Mouse (Mus musculus) adrenal gland, postnatal 0 days (tissue): ENCODE results near the gene 1110032A03Rik. TPM values are rescaled to one million over a fixed set of nuclear protein-coding genes. Genes with fewer than 3 reads are reported as not detected.

ENCODE experiments used
- polyA plus RNA-seq: library from polyadenylated mRNA; unstranded; fragments of >200 nt; fragmentation: Nextera tagmentation; extraction: Ambion mirVana; gene quantifications from 2 replicates; pipeline ENCODE4 v1.2.1, GENCODE M21; 2015

Gene 1110032A03Rik
- 91.2 and 102 TPM in 2 replicates for polyA plus RNA-seq

GRCm38 (mm10) chr9:50774991-50775612, at the start of gene 1110032A03Rik, which contains the start of gene Alg9:
1110032A03Rik (minus strand) TSS chr9:50775520.
Alg9 (plus strand) TSS chr9:50775019.

GRCm38 (mm10) chr9:50768107-50769002, 7.0 kb downstream of the 1110032A03Rik start, which contains the start of gene Fdxacb1:
Fdxacb1 (plus strand) TSS chr9:50768236.

DNA sequence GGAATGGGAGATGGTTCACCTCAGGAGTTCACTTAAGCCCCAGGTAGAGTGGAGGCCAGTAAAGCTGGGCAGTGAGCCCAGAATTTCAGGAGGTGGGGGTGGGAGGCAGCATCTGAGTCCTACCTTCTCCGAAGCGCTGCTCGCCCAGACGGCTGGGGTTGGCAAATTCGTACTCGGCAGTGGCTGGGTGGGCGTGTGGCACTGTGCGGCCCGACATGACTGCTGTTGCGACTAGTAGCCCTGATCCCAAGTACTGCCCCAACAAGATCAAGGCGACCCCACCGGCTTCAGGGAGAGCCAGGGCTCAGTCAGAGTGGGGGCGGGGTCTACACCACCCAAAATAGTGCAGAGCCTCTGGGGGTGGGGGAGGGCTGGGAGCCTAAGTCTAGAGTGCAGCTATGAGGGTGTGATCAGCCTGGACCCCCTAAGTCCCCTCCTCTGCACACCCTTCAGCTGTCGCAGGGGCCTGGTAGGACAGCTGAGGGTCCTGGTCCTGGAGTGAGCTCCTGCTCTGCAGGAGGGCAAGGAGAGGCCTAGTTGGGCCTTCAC, 23.2 kb downstream of the 1110032A03Rik start, which contains the start of gene Hspb2:
Gene Hspb2 (minus strand): TSS at position 301 of the 549 bp plus-strand sequence.

GRCm38 (mm10) chr9:50751323-50751722, 24.0 kb downstream of the 1110032A03Rik start, which contains the start of gene Cryab:
Cryab (plus strand) TSS chr9:50751325.

DNA sequence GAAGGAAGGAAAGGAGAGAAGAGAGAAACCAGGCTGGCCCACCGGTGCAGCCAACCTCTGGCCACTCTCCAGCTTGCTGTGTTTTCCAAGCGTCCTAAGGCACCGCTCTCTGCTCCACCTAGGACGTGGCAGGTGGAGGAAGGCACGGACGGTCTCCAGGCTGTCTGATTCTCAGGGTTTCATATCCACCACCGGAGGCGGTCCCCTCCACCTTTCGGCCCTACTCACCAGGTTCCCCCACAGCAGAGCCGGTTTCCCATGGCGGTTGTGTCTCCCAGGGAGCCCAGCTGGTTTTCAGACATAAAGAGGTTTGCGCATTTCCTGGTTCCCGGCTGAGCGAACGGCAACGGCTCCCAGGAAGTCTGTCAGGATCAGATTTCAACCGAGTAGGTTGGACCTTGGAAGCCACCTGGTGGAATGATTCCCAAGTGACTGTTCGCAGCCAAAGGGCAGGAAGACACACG, 29.1 kb downstream of the 1110032A03Rik start, which contains the start of gene 2310030G06Rik:
Gene 2310030G06Rik (minus strand): TSS at position 323 of the 464 bp plus-strand sequence.

DNA sequence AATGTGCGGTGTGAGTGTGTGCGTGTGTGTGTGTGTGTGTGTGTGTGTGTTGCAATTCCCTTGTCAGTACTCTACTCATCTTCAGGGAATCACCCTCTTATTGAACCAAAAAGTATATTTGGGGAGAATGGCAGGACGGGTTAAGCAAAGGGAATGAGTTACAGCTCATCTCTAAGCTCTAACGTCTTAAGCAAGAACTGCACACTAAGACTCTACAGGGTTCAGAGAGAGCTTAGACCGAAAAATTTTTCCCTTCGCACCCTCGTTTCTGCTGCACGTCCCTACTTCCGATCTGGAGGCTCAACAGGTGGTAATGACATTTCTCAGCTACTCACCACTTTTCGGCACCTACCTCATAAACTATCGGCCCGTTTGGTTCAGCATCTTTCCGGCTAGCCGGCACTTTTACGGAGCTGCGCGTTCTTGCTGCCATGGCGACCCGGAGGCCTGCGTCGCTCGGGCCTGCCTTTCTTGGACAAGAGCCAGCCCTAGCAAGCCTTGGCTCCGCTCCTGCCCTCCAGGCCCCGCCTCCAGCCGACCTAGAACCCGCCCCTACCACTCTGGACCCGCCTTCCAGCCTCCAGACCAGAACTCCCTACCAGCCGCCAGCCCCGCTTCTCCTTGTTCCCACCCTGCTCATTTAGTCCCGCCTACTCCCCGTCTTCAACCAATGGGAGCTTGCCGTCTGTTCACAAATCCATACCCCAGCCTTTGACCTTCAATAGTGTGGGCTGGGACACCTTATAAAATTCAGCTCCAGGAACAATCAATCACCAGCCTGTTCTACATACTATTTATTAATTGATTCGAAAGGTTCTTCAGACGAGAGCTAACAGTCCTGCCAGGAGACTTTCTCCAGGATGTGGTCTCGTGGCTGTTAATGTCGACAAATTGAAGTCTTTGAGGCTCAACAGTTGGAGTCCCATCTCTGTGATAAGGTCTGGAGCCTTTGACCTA, 36.1 kb downstream of the 1110032A03Rik start, which contains the start of gene Dixdc1:
Gene Dixdc1 (minus strand): TSS at position 604 of the 957 bp plus-strand sequence.

Other genes with a start within 250 kb of the 1110032A03Rik start
- 157 and 177 TPM in 2 replicates for gene Pts, start 246.8 kb downstream of the 1110032A03Rik start, polyA plus RNA-seq
- 17.3 and 23.0 TPM in 2 replicates for gene Il18, start 220.7 kb downstream of the 1110032A03Rik start, polyA plus RNA-seq
- 0.28 and 0.36 TPM in 2 replicates for gene Bco2, start 220.3 kb downstream of the 1110032A03Rik start, polyA plus RNA-seq
- gene Tex12, start 214.2 kb downstream of the 1110032A03Rik start, polyA plus RNA-seq, result not detected in 2 replicates
- gene Sdhd, start 171.7 kb downstream of the 1110032A03Rik start, polyA plus RNA-seq, result 387 and 421 TPM in 2 replicates
- gene Timm8b, start 171.6 kb downstream of the 1110032A03Rik start, polyA plus RNA-seq, result 516 and 1,009 TPM in 2 replicates
- 4.1 and 4.4 TPM in 2 replicates for gene Pih1d2, start 158.2 kb downstream of the 1110032A03Rik start, polyA plus RNA-seq
- 20.6 and 22.3 TPM in 2 replicates for gene Nkapd1, start 158.1 kb downstream of the 1110032A03Rik start, polyA plus RNA-seq
- gene Dlat, start 115.7 kb downstream of the 1110032A03Rik start, polyA plus RNA-seq, result 33.7 and 50.9 TPM in 2 replicates
- 6.4 and 10.8 TPM in 2 replicates for gene Dixdc1, start 36.0 kb downstream of the 1110032A03Rik start, polyA plus RNA-seq
- 11.2 and 17.0 TPM in 2 replicates for gene 2310030G06Rik, start 29.0 kb downstream of the 1110032A03Rik start, polyA plus RNA-seq
- gene Cryab, start 24.2 kb downstream of the 1110032A03Rik start, polyA plus RNA-seq, result 112 and 178 TPM in 2 replicates
- 14.4 and 35.5 TPM in 2 replicates for gene Hspb2, start 23.2 kb downstream of the 1110032A03Rik start, polyA plus RNA-seq
- gene Fdxacb1, start 7.3 kb downstream of the 1110032A03Rik start, polyA plus RNA-seq, result 7.8 and 9.9 TPM in 2 replicates
- 18.2 and 22.4 TPM in 2 replicates for gene Alg9, start 501 bp downstream of the 1110032A03Rik start, polyA plus RNA-seq
- 14.4 and 22.7 TPM in 2 replicates for gene Ppp2r1b, start 69.8 kb upstream of the 1110032A03Rik start, polyA plus RNA-seq
- gene Sik2, start 233.6 kb upstream of the 1110032A03Rik start, polyA plus RNA-seq, result 14.0 and 14.3 TPM in 2 replicates